Mouse (Mus musculus): ENCODE data around the gene Vwc2.

Gene Vwc2

GRCm38 (mm10) chr11:11113576-11114233, at the start of gene Vwc2:
Gene Vwc2 (plus strand): TSS chr11:11114223.
- DNase-seq (ENCODE audit: low spot score) = no peak

DNA sequence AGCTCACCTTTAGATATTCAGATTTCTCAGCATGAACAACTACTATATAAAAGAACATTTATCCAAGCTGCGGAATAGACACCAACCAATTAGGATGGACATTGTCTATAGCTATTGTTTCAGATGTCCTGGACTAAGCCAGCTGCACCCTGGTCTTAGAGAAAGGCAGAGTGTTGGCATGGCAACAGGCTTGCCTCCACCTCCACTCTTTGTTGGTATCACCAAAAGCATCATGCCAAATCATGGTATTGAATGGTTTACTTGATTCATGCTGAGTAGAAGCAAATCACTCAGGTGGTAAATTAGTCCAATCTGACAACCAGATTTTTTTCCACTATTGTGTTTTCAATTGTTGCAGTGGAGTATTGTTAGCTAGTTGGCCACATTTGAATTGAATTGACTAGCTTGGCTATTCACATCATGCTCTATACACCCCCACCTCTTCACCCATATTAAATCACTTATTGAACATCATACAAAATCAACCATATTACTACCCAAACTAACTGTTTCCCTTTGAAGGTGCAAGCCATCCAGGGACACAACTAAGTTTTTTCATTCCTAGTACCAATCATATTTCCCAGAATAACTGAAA, 25.8 kb upstream of the Vwc2 start:
- DNase-seq (ENCODE audit: low spot score) = no peak

DNA sequence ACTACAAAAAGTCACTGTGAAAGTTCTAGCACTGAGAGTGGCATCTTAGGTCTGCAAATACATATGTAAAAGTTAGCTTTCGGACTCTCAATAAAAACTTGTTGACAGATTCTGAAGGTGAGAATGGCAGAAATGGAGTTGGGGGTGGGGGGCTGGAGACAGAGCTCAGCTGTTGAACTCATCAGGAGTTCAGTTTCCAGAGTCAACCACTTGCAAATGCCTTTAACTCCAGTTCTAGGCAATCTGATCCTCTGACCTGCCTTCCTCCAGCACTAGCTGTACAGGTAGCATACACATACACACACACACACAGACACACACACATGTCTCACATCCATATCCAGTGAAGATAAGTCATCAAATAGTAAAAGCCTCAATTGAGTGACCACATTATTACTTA, 16.4 kb upstream of the Vwc2 start:
- no peak for DNase-seq (ENCODE audit: low spot score)

DNA sequence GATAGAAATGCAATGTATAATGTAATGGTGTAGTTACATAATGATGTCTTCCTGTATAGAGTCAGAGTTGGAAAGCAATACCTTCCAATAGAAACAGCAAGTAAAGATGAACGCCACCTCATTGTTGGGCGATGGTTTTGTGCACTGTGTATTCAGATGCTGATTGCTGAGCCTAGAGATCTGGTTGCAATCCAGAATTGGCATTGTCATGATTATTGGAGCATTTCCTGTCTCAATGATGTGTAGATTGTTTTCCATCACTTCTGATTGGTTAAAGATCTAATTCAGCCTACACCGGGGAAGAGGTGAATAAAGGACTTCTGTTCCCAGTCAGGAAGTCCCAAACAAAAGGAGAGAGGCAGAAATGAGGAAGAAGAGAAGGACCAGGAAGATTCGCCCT, 15.7 kb upstream of the Vwc2 start:
- DNase-seq (ENCODE audit: low spot score) = no peak

GRCm38 (mm10) chr11:11099011-11099410, 15.0 kb upstream of the Vwc2 start:
- no peak for DNase-seq (ENCODE audit: low spot score)

DNA sequence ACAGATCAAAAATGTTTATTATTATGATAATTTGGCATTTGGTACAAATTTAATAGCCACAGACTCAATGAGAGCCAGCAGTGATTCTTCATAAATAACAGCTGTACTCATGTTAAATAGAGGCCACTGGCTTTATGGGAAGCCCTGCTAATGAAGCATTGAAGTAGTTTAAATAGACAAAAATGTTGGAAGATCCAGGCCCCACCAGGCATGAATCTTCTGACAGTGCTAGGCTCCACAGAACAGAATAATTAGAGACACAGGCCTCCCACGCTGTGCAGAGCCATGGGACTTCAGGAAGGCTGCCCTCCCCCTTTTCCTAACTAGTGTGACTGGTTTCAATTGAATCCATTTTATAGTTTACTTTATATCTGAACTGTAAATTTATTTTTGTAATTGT, 11.8 kb upstream of the Vwc2 start:
- no peak for DNase-seq (ENCODE audit: low spot score)

DNA sequence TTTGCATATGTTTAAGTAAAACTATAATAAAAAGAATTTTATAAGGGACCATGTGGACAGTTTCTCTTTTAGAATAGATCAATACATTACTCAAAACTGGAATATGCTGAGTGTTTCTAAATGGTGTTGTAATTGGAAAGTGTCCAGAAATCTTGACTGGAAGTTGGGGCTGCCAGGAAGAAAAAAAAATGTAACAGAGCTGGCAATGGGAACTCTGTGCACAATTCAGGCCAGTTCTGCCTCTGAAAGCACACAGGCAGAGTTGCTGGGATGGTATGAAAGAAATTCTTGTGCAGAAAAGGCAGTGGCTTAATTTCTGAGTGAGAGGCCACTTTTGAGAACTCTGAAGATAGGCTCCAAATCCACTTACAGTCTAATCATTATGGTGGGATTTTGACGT, 11.4 kb upstream of the Vwc2 start:
- no peak for DNase-seq (ENCODE audit: low spot score)

- no peak for DNase-seq (ENCODE audit: low spot score)
These were observed 5.1 kb upstream of the Vwc2 start for GRCm38 (mm10) chr11:11108922-11109321.

DNA sequence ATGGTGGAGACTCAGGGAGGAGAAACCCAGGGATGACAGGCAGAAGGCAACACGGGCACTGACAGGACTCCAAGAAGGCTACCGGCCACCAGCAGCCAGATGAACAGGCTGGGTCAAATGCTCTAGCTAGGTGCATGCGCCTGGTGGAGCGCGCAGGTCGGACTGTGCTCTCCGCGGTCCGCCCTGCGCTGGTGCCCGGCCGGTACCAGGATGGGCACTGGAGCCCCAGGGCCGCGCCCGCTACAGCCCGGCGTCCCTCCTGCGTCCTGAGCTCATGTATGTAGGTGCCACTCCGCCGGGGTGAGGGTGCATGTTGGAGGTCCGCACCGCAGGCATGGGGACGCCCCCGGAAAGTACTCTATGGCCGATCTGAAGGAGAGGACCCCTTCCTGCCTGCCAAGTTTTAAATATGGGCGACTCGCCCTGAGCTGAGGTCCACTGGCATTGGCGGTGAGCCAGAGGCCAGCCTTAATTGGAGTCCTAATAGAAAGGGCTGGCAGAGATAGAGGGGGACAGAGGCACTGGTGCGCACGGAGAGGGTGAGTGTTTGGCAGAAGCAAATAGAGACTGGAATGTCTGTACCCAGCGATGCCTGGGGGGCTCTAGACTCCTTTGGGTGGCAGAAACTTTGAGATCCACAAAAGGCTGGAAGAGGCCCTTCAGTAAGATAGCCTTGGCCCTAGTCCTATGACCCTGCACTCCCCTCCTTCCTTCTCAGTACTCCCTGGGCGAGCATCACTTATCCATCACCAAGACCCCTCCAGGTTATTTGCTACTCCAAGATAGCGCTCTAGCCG, 409 bp downstream of the Vwc2 start:
- no peak for DNase-seq (ENCODE audit: low spot score)

- DNase-seq (ENCODE audit: low spot score) = no peak
These were observed 1.1 kb downstream of the Vwc2 start for GRCm38 (mm10) chr11:11115031-11115647.

DNA sequence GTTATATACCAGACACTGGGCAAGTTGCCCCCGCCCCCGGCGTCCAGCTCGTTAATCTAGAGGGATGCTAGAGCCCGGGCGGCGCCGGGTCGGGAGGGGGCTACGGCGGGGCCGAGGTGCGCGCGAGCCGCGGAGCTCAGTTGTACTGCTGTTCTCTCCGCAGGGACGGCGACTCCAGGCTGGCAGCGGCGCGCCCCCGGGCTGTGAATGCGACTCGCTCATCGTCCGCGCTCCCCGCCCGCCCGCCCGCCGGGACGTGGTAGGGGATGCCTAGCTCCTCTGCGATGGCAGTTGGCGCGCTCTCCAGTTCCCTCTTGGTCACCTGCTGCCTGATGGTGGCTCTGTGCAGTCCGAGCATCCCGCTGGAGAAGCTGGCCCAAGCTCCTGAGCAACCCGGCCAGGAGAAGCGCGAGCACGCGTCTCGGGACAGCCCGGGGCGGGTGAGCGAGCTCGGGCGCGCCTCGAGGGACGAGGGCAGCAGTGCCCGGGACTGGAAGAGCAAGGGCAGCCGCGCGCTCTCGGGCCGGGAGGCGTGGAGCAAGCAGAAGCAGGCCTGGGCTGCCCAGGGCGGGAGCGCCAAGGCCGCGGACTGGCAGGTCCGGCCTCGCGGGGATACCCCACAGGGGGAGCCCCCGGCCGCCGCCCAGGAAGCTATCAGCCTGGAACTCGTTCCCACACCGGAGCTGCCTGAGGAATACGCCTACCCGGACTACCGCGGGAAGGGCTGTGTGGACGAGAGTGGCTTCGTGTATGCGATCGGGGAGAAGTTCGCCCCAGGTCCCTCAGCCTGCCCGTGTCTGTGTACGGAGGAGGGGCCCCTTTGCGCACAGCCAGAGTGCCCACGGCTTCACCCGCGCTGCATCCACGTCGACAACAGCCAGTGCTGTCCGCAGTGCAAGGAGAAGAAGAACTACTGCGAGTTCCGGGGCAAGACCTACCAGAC, 1.9 kb downstream of the Vwc2 start:
- no peak for DNase-seq (ENCODE audit: low spot score)

GRCm38 (mm10) chr11:11116736-11117135, 2.7 kb downstream of the Vwc2 start:
- DNase-seq (ENCODE audit: low spot score) = no peak

DNA sequence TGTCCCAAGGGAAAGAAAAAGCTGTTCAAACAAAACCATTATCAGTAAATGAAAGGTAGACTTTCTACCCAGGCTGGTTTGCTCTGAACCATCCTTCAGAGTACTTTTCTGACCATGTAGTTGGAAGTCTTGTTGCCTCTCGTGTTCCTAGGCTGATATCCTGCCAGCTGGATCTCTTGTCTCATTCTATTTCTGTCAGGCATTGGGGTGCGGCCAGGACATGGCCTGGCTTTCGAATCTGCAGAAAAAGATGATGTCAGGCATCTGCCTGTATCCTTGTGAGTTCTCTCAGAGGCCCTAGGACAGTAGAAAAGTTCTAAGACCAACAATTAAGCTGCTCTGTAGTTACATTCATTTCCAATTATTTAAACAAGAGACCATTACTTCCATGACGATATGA, 8.8 kb downstream of the Vwc2 start:
- DNase-seq (ENCODE audit: low spot score) = no peak

DNA sequence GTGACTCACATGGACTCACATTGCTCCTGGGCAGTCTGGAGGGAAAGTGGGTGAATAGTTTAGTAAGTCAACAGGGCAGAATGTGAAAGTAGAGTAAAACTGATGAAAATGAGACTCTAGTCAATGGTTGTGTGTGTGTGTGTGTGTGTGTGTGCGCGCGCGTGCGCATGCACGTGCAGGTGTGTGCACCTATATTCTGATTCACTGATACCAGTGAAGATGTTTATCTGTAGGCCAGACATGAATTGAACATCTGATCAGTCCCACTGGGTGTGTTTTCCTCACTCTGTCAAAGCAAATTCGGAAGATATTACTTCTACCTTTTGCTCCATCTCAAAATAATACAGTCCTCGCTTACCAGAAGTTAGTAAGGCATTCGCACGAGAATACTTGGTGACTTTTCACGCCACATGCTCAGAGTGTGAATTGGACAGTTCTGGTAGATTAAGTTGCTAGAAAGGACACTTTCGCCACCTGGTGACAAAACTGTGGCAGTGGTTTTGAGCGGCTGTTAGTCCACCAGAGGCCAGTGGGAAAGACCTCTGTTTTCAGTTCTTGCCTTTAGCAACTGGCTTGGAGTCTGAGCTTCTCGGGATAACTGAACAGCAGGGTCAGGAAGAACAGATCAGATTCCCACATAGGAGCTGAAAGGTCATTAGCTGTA, 17.5 kb downstream of the Vwc2 start:
- peak; percentile 33 for DNase-seq (ENCODE audit: low spot score)

- no peak for DNase-seq (ENCODE audit: low spot score)
These were observed 26.6 kb downstream of the Vwc2 start for GRCm38 (mm10) chr11:11140622-11141021.

DNA sequence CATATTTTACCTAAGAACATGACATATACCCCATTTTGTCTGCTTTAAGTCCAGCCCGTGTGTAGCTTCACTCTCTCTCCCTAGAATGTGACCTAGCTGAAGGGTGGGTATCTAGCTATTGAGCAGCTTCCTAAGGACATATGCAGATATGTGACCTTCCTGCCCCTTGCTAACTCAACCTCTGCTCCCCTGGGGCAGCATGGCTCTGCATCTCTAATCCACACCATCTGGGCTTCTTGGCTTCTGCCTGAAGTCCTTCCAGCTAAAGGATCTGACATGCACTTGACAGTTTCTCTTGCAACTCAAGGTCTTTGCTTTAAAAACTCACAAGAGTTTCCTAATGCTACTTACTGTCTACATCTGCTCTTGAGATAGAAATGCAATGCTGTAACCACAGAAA, 38.7 kb downstream of the Vwc2 start:
- no peak for DNase-seq (ENCODE audit: low spot score)

- no peak for DNase-seq (ENCODE audit: low spot score)
These were observed 57.4 kb downstream of the Vwc2 start for GRCm38 (mm10) chr11:11171396-11171795.

DNA sequence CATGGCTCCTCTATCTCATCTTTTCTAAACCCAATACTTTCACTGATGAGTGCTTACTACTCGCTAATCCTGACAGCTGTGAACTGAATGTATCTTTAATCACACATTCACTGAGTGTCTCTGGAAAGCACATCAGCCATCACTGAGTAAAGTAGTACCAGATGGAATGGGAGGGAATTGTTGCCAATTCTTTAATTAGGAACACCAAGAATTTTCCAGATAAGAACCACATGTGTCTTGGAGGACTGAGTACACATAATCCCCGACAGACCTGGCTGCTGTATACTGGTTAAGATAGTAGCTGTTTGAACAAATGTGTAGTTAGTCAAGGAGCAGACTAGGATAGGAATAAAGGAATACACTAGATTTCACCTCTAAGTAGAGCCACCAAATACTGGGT, 61.2 kb downstream of the Vwc2 start:
- no peak for DNase-seq (ENCODE audit: low spot score)

GRCm38 (mm10) chr11:11182705-11183104, 68.7 kb downstream of the Vwc2 start:
- no peak for DNase-seq (ENCODE audit: low spot score)

- peak; percentile 7 for DNase-seq (ENCODE audit: low spot score)
These were observed 109.1 kb downstream of the Vwc2 start for GRCm38 (mm10) chr11:11223162-11223561.

GRCm38 (mm10) chr11:11239346-11239745, 125.3 kb downstream of the Vwc2 start:
- DNase-seq (ENCODE audit: low spot score) = no peak

Data from layer of hippocampus, adult 9-10 months (tissue).